Mouse (Mus musculus) forebrain, embryonic 10.5 days (tissue): Measurements from ENCODE around the gene Vps72. TPM values are rescaled to one million over a fixed set of nuclear protein-coding genes. Genes with fewer than 3 reads are reported as not detected.
A peak's percentile ranks its signal among the peaks of the same experiment; 100 is the strongest.

Experiments
- DNase-seq: peaks from one replicate; pipeline ENCODE4 v3.0.0-alpha.2; 2017; ENCODE audit warnings: low spot score; ENCODE audit errors: extremely low spot score
- H3K27ac ChIP-seq: fragments of 300-500 bp; sonication (generic); 2 replicates; pipeline ENCODE4 v1.5.1; 2016; ENCODE audit warnings: mild to moderate bottlenecking
- H3K27me3 ChIP-seq: fragments of 300-500 bp; sonication (generic); 2 replicates; pipeline ENCODE4 v1.6.1; 2016; ENCODE audit warnings: mild to moderate bottlenecking; ENCODE audit not compliant: poor library complexity, severe bottlenecking
- H3K36me3 ChIP-seq: fragments of 300-500 bp; sonication (generic); replicated peaks from 2 replicates; pipeline ENCODE4 v1.6.1; 2016; ENCODE audit warnings: mild to moderate bottlenecking, moderate library complexity
- H3K4me1 ChIP-seq: fragments of 300-500 bp; sonication (generic); 2 replicates; pipeline ENCODE4 v1.6.1; 2016
- H3K4me3 ChIP-seq: fragments of 300-500 bp; sonication (generic); 2 replicates; pipeline ENCODE4 v1.5.1; 2016; ENCODE audit warnings: mild to moderate bottlenecking, moderate library complexity
- H3K9me3 ChIP-seq: fragments of 300-500 bp; sonication (generic); 2 replicates; pipeline ENCODE4 v1.6.1; 2016; ENCODE audit warnings: mild to moderate bottlenecking, moderate library complexity
- WGBS: fragments of 180-500 bp; shearing (Covaris S2); methylation state at CpG from one replicate; pipeline ENCODE4 v1.1.7; 2016; 5-methylcytosine and 5-hydroxymethylcytosine counted together
- polyA plus RNA-seq: library from polyadenylated mRNA; unstranded; fragments of >200 nt; fragmentation: Nextera tagmentation; extraction: Ambion mirVana; gene quantifications from 2 replicates; pipeline ENCODE4 v1.2.1, GENCODE M21; 2016

Vps72 gene
- polyA plus RNA-seq, 1 experiment from 2014 or later, result 275 TPM

- 90% methylated on average over 7 of the region's 7 CpGs for whole genome bisulfite sequencing
- no peaks in the 10 kb centered on the region for H3K27me3 ChIP-seq
- no peak overlapping the region for H3K27ac ChIP-seq
- no peaks in the 10 kb centered on the region for H3K9me3 ChIP-seq
- peaks cover 33% of the 10 kb centered on the region for H3K36me3 ChIP-seq
- H3K4me3 ChIP-seq, result peak overlapping the region; percentile 47
- DNase-seq, result no peak
- peaks cover 32% of the 10 kb centered on the region for H3K4me1 ChIP-seq
Observed at GRCm38 (mm10) chr3:95135433-95136052, 24.7 kb downstream of the Vps72 start.

DNA sequence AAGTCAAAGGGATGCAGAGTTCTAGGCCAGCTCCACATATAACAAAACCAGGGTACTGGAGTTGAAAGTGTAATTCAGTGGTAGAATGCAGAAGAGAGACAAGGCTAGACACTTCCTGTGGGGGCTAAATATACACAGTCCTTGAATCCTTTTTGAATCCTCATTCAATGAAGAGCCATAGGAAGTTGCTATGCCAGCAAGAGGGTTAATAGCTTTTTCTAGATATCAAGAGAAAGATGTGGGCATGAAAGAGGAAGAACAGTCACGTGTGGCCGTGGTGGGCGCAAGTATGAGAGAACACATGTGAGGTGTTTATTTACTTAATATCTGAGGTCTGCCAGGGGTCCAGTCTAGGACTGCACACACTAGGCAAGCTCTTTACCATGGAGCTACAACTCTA is 25.5 kb downstream of the Vps72 start:
- peaks cover 29% of the 10 kb centered on the region for H3K36me3 ChIP-seq
- no peaks in the 10 kb centered on the region for H3K27me3 ChIP-seq
- no peak for DNase-seq
- H3K4me1 ChIP-seq, result peaks cover 32% of the 10 kb centered on the region
- 96% methylated on average over 3 of the region's 3 CpGs for WGBS
- H3K4me3 ChIP-seq, result no peak overlapping the region
- no peaks in the 10 kb centered on the region for H3K9me3 ChIP-seq
- no peak overlapping the region for H3K27ac ChIP-seq

GRCm38 (mm10) chr3:95139586-95140288 is 28.9 kb downstream of the Vps72 start:
- peak overlapping the region; percentile 11; the same call in 1 of the 2 replicates for H3K4me3 ChIP-seq
- peaks cover 14% of the 10 kb centered on the region for H3K36me3 ChIP-seq
- DNase-seq, result no peak
- H3K27me3 ChIP-seq, result no peaks in the 10 kb centered on the region
- no peaks in the 10 kb centered on the region for H3K9me3 ChIP-seq
- 72% methylated on average over 25 of the region's 25 CpGs for WGBS
- peaks cover 23% of the 10 kb centered on the region for H3K4me1 ChIP-seq
- no peak overlapping the region for H3K27ac ChIP-seq

DNA sequence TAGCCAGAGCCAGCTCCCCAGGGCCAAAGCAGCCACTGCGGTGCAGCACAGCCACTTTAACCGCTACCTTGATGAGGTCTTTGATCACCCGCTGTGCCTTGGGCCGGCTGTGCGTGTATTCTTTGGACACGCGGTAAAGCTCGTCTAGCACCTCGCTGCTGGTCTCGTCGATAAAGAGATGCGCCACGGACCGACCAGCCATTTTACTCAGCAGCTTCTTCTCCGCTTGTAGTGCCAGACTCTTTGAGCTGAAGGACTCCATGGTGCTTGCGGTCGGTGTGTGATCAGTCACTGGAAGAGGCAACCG is 29.4 kb downstream of the Vps72 start:
- H3K4me1 ChIP-seq, result peaks cover 18% of the 10 kb centered on the region
- H3K9me3 ChIP-seq, result no peaks in the 10 kb centered on the region
- no peaks in the 10 kb centered on the region for H3K27me3 ChIP-seq
- peak overlapping the region; percentile 11; the same call in 1 of the 2 replicates for H3K4me3 ChIP-seq
- DNase-seq, result no peak
- WGBS, result 69% methylated on average over 18 of the region's 18 CpGs
- peaks cover 14% of the 10 kb centered on the region for H3K36me3 ChIP-seq
- H3K27ac ChIP-seq, result no peak overlapping the region

- Histone ChIP-seq H3K4me3 (no peak overlapping the region), H3K9me3 (no peaks in the 10 kb centered on the region), H3K4me1 (peaks cover 12% of the 10 kb centered on the region), H3K27me3 (no peaks in the 10 kb centered on the region), H3K36me3 (peaks cover 14% of the 10 kb centered on the region), H3K27ac (no peak overlapping the region)
- no peak for DNase-seq
- WGBS, result 89% methylated on average over 6 of the region's 6 CpGs
Observed at GRCm38 (mm10) chr3:95140795-95141194, 30.0 kb downstream of the Vps72 start.

GRCm38 (mm10) chr3:95141474-95141873 is 30.7 kb downstream of the Vps72 start:
- H3K27ac ChIP-seq, result no peak overlapping the region
- no peaks in the 10 kb centered on the region for H3K9me3 ChIP-seq
- 91% methylated on average over 9 of the region's 9 CpGs for WGBS
- peaks cover 14% of the 10 kb centered on the region for H3K36me3 ChIP-seq
- H3K27me3 ChIP-seq, result no peaks in the 10 kb centered on the region
- H3K4me3 ChIP-seq, result no peak overlapping the region
- H3K4me1 ChIP-seq, result peaks cover 8% of the 10 kb centered on the region
- DNase-seq, result no peak

- H3K27ac ChIP-seq, result no peak within 1 kb of the TSS
- no peaks in the 10 kb centered on the region for H3K9me3 ChIP-seq
- H3K36me3 ChIP-seq, result peaks cover 14% of the 10 kb centered on the region
- no peak within 1 kb of the TSS for H3K4me3 ChIP-seq
- no peak for DNase-seq
- 85% methylated on average over 10 of the region's 10 CpGs for WGBS
- no peaks in the 10 kb centered on the region for H3K27me3 ChIP-seq
- H3K4me1 ChIP-seq, result peaks cover 8% of the 10 kb centered on the region
Observed at GRCm38 (mm10) chr3:95141952-95142616, 31.3 kb downstream of the Vps72 start, which contains the start of gene Tnfaip8l2. Gene Tnfaip8l2 (minus strand): TSS chr3:95142360.

- Histone ChIP-seq H3K9me3 (no peaks in the 10 kb centered on the region), H3K36me3 (peaks cover 14% of the 10 kb centered on the region), H3K27ac (no peak overlapping the region), H3K4me3 (no peak overlapping the region), H3K27me3 (no peaks in the 10 kb centered on the region), H3K4me1 (peaks cover 8% of the 10 kb centered on the region)
- DNase-seq, result peak; percentile 80
- WGBS, result 6% methylated on average over 5 of the region's 5 CpGs
Observed at GRCm38 (mm10) chr3:95142617-95143011, 31.8 kb downstream of the Vps72 start.

DNA sequence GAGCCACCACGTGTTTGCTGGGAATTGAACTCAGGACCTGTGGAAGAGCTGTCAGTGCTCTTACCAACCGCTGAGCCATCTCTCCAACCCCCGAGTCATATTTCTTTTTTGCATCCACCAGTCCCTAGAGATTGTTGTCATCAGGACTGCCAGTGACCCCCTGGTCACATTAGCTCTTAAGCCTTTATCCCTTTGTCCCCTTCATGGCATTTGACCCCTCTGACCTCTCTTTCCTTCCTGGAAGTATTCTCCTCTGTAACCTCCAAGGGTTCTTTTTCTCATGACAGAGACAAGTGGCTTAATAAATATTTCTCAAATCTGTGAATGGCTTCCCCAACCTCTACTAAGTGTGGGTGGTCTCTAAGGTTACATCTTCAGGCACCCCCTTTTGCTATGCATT is 37.1 kb downstream of the Vps72 start:
- WGBS, result 59% methylated on average over 3 of the region's 3 CpGs
- no peaks in the 10 kb centered on the region for H3K27me3 ChIP-seq
- DNase-seq, result no peak
- H3K27ac ChIP-seq, result no peak overlapping the region
- no peak overlapping the region for H3K4me3 ChIP-seq
- no peaks in the 10 kb centered on the region for H3K36me3 ChIP-seq
- H3K4me1 ChIP-seq, result no peaks in the 10 kb centered on the region
- H3K9me3 ChIP-seq, result no peaks in the 10 kb centered on the region

- 59% methylated on average over 4 of the region's 4 CpGs for WGBS
- Histone ChIP-seq H3K27me3 (peaks cover 8% of the 10 kb centered on the region), H3K36me3 (no peaks in the 10 kb centered on the region), H3K9me3 (no peaks in the 10 kb centered on the region), H3K27ac (no peak overlapping the region), H3K4me1 (no peaks in the 10 kb centered on the region), H3K4me3 (no peak overlapping the region)
- DNase-seq, result no peak
Observed at GRCm38 (mm10) chr3:95153874-95154273, 43.1 kb downstream of the Vps72 start.

DNA sequence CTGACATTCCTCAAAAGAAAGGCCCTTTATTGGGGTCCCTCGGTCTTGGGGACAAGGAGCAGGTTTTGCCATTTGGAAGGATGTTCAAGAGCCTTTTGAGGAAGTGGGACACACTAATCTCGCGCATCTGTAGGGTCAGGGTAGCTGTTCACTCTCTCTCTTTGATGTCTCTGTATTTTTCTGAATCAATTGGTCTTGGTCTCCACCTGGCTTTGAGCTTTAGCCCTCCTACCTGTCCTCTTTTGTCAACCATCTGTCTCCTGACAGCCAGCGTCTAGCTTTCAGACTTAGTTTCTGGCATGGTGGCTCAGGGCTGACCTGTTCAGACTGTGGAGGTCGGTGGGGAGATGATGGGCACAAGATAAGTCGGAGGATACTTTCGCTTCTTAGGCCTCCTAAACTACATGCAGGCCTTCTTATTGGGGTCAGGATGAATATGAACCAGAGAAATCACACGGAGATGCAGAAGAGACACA is 48.7 kb downstream of the Vps72 start:
- 0 out of 2 replicates have a peak overlapping the region, but pooled peaks have one; percentile 81 for H3K27ac ChIP-seq
- DNase-seq, result no peak
- H3K4me3 ChIP-seq, result peak overlapping the region; percentile 65
- peaks cover 6% of the 10 kb centered on the region for H3K36me3 ChIP-seq
- H3K9me3 ChIP-seq, result no peaks in the 10 kb centered on the region
- peaks cover 45% of the 10 kb centered on the region for H3K4me1 ChIP-seq
- WGBS, result 8% methylated on average over 8 of the region's 8 CpGs
- H3K27me3 ChIP-seq, result peaks cover 48% of the 10 kb centered on the region

GRCm38 (mm10) chr3:95159987-95160963 is 49.5 kb downstream of the Vps72 start, which contains the start of gene Sema6c:
Gene Sema6c (plus strand): TSS chr3:95160457.
- peak; percentile 88 for DNase-seq
- peaks cover 45% of the 10 kb centered on the region for H3K4me1 ChIP-seq
- H3K4me3 ChIP-seq, result peak within 1 kb of the TSS; percentile 65
- H3K27me3 ChIP-seq, result peaks cover 48% of the 10 kb centered on the region
- H3K27ac ChIP-seq, result peak within 1 kb of the TSS; percentile 81
- H3K9me3 ChIP-seq, result no peaks in the 10 kb centered on the region
- WGBS, result under 1% methylated on average over 66 of the region's 66 CpGs
- peaks cover 13% of the 10 kb centered on the region for H3K36me3 ChIP-seq
